Mouse (Mus musculus) 3T3-L1 (cell line): Measurements from ENCODE around the gene Vmn2r48.
"Not testable (repeated sequence)": the region's sequence is repeated elsewhere in the genome, so short reads cannot be mapped to it uniquely, and the experiment has no call there.

Experiments used
- DNase-seq: peaks from one replicate; pipeline ENCODE4 v3.0.0-alpha.2; 2015; ENCODE audit warnings: low read depth, low spot score

Vmn2r48 gene

GRCm38 (mm10) chr7:9953485-9953884 is at the start of gene Vmn2r48:
Vmn2r48 (minus strand) TSS chr7:9953585.
- not testable (repeated sequence) for DNase-seq

DNA sequence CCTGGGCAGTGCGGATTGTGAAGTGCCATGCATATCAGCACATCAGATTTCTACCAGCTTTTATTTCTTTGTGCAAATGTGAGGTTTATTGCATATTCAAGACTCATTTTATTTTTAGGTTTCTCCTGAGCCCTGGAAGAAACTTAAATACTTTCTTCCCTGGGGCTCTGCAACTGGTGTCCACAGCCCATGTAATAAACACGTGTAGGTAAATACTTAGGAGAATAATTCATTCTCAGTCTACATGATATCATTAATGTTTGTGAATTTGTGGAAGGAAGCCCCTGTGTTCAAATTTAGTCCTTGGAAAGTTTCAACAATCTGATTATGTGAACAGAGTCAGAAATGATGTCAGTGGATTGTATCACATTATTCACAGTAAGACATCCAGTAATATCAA is 38.8 kb upstream of the Vmn2r48 start, which contains the start of gene Vmn2r49:
Gene Vmn2r49 (minus strand): TSS at position 101 of the 400 bp plus-strand sequence.
- not testable (repeated sequence) for DNase-seq
